Mouse (Mus musculus) CH12.LX (cell line): ENCODE data around the gene Atp13a3.

Source experiments
- CTCF ChIP-seq, 2 experiments: IDR thresholded peaks in 1 of 2; conservative IDR thresholded peaks in 1 of 2; 2 replicates each; pipeline ENCODE4 v1.5.1; 2011 to 2012; ENCODE audit warnings: low read depth in 2 of 2, low read length in 2 of 2, improper control_type of control experiment in 1 of 2, inconsistent platforms in 1 of 2, mild to moderate bottlenecking in 1 of 2, moderate library complexity in 1 of 2
- E2F4 ChIP-seq: IDR thresholded peaks from 2 replicates; pipeline ENCODE4 v1.6.1; 2011; ENCODE audit warnings: low read depth, low read length, improper control_type of control experiment; ENCODE audit not compliant: insufficient replicate concordance
- ELF1 ChIP-seq: IDR thresholded peaks from 2 replicates; pipeline ENCODE4 v1.6.1; 2014; ENCODE audit warnings: low read depth, mild to moderate bottlenecking, inconsistent platforms, low read length, improper control_type of control experiment
- HCFC1 ChIP-seq: IDR thresholded peaks from 2 replicates; pipeline ENCODE4 v1.6.1; 2012; ENCODE audit warnings: low read depth, mild to moderate bottlenecking, inconsistent platforms, low read length, improper control_type of control experiment
- MYC ChIP-seq: IDR thresholded peaks from 2 replicates; pipeline ENCODE4 v1.6.1; 2011; ENCODE audit warnings: low read depth, mild to moderate bottlenecking, improper control_type of control experiment, low read length
- POLR2A ChIP-seq: IDR thresholded peaks from 2 replicates; pipeline ENCODE4 v1.6.1; 2011; ENCODE audit warnings: low read depth, mild to moderate bottlenecking, improper control_type of control experiment, low read length
- POLR2AphosphoS2 ChIP-seq: IDR thresholded peaks from 2 replicates; pipeline ENCODE4 v1.6.1; 2011; ENCODE audit warnings: low read depth, low read length, improper control_type of control experiment
- SIN3A ChIP-seq: IDR thresholded peaks from 2 replicates; pipeline ENCODE4 v1.6.1; 2012; ENCODE audit warnings: low read length, improper control_type of control experiment, inconsistent platforms
- TCF12 ChIP-seq: IDR thresholded peaks from 2 replicates; pipeline ENCODE4 v1.6.1; 2014; ENCODE audit warnings: low read depth, mild to moderate bottlenecking, inconsistent platforms, low read length, improper control_type of control experiment
- USF1 ChIP-seq: IDR thresholded peaks from 2 replicates; pipeline ENCODE4 v1.6.1; 2014; ENCODE audit warnings: low read depth, mild to moderate bottlenecking, inconsistent platforms, low read length, improper control_type of control experiment
- USF2 ChIP-seq: conservative IDR thresholded peaks from 2 replicates; pipeline ENCODE4 v1.6.1; 2011; ENCODE audit warnings: low read depth, low read length, improper control_type of control experiment
- ZMIZ1 ChIP-seq: IDR thresholded peaks from 2 replicates; pipeline ENCODE4 v1.6.1; 2012; ENCODE audit warnings: low read depth, mild to moderate bottlenecking, inconsistent platforms, low read length, improper control_type of control experiment

DNA sequence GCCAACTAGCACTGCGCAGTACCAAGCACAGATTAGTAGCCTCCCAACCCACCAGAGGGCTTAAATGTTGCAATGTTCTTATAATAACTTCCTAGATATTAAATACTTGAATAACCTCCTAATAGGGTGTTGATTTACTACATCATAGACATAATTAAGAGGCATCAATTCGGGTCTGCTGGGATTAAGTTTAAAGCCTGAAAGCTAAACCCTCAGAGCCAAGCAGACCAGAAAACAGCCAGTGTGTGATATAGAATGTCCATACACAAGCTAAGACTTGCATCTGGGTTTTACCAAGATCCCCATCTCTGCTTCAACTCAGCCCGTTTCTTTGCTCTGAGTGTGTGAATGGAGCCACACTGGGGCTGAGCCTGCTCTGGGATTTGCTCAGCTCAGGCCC lies 2.2 kb downstream of the Atp13a3 start:
- no peak for TF ChIP-seq ZMIZ1
- TF ChIP-seq HCFC1, result no peak
- no peak for TF ChIP-seq CTCF (conservative IDR thresholded peaks at IDR 0.05 in 1 of 2, IDR thresholded peaks at IDR 0.05 in 1 of 2; ENCODE audit: low read depth in 2 of 2, low read length in 2 of 2)
- TF ChIP-seq E2F4, result no peak
- no peak for TF ChIP-seq USF1
- TF ChIP-seq USF2, result no peak
- TF ChIP-seq SIN3A, result no peak
- no peak for TF ChIP-seq POLR2A
- TF ChIP-seq TCF12, result no peak
- TF ChIP-seq POLR2AphosphoS2, result no peak
- TF ChIP-seq ELF1, result no peak
- no peak for TF ChIP-seq MYC
